Mouse (Mus musculus) heart, postnatal 0 days (tissue): ENCODE data around the gene Pank1.

ENCODE experiments used
- CTCF ChIP-seq: IDR thresholded peaks from 2 replicates; pipeline ENCODE4 v1.5.1; 2016; ENCODE audit warnings: antibody characterized with exemption, control low read depth, low read depth
- EP300 ChIP-seq: IDR thresholded peaks from 2 replicates; pipeline ENCODE4 v1.6.1; 2016; ENCODE audit warnings: antibody characterized with exemption, low read depth

GRCm38 (mm10) chr19:34906772-34907171 is 27.5 kb upstream of the Pank1 start:
- TF ChIP-seq CTCF, result no peak
- TF ChIP-seq EP300, result no peak
